8 mouse cellular contexts compared by ENCODE assay signal in the genomic region with DNA sequence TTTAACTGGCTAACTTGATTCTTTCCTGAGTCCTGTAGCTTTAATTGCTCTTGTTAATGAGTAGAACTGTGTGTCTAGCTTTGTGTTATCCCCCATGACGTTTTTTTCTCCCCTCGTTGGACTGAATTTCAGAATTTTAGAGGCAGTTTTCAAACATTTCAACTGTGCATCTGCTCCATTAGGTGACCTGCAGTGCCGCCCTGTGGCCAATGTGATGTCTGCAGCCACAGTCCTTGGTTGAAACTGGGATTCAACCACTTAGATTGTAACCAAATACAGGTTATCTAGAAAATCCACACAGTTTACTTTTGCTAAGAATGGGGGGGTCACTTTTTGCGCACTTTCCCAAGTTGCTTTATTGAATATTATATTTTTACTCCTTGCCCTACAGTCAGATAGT.
DNase-seq lines count a peak whose midpoint lies in the region.

No protein-coding gene starts in this region.

- DNase-seq in 416B (ENCODE audit: low read depth) (peak; percentile 81), ES-CJ7 (ENCODE audit: low read depth, low spot score) (peak; percentile 42)
- peak; percentile 83 to 92 for DNase-seq in cerebellum, adult 18-20 months
- peak; percentile 49 to 95 for DNase-seq in frontal cortex, adult 2 months (ENCODE audit: extremely low spot score in 1 of 2, low spot score in 1 of 2)
- DNase-seq in kidney, postnatal 14 days, result peak; percentile 77
- peak; percentile 53 to 70 for DNase-seq in lung, adult 18-20 months
- peak; percentile 66 for DNase-seq in right cerebral cortex, adult 18-20 months
- DNase-seq in urinary bladder, postnatal 14 days (ENCODE audit: low spot score), result peak; percentile 79

Comparison
In these comparisons a context has a peak if more than half of its experiments do, and no peak if none do; other contexts are left out.
1. Peak in every context shown above with its lines: DNase-seq.